Mouse (Mus musculus) heart, embryonic 10.5 days (tissue): Measurements from ENCODE around the gene Bdkrb2. TPM values are rescaled to one million over a fixed set of nuclear protein-coding genes. Genes with fewer than 3 reads are reported as not detected.

Experiments used
- DNase-seq: peaks from one replicate; pipeline ENCODE4 v3.0.0-alpha.2; 2017; ENCODE audit warnings: low spot score
- H3K27ac ChIP-seq: fragments of 300-500 bp; sonication (generic); 2 replicates; pipeline ENCODE4 v1.5.1; 2016; ENCODE audit warnings: mild to moderate bottlenecking
- H3K27me3 ChIP-seq: fragments of 300-500 bp; sonication (generic); 2 replicates; pipeline ENCODE4 v1.6.1; 2016; ENCODE audit warnings: mild to moderate bottlenecking; ENCODE audit not compliant: poor library complexity, insufficient read depth, severe bottlenecking
- H3K36me3 ChIP-seq: fragments of 300-500 bp; sonication (generic); 2 replicates; pipeline ENCODE4 v1.6.1; 2016; ENCODE audit warnings: mild to moderate bottlenecking, moderate library complexity
- H3K4me1 ChIP-seq: fragments of 300-500 bp; sonication (generic); 2 replicates; pipeline ENCODE4 v1.6.1; 2016; ENCODE audit warnings: mild to moderate bottlenecking
- H3K4me3 ChIP-seq: fragments of 300-500 bp; sonication (generic); 2 replicates; pipeline ENCODE4 v1.5.1; 2016; ENCODE audit warnings: mild to moderate bottlenecking, moderate library complexity
- H3K9me3 ChIP-seq: fragments of 300-500 bp; sonication (generic); 2 replicates; pipeline ENCODE4 v1.6.1; 2016; ENCODE audit warnings: mild to moderate bottlenecking, moderate library complexity
- WGBS: fragments of 180-500 bp; shearing (Covaris S2); methylation state at CpG from one replicate; pipeline ENCODE4 v1.1.7; 2016; 5-methylcytosine and 5-hydroxymethylcytosine counted together
- polyA plus RNA-seq: library from polyadenylated mRNA; unstranded; fragments of >200 nt; fragmentation: Nextera tagmentation; extraction: Ambion mirVana; gene quantifications from 2 replicates; pipeline ENCODE4 v1.2.1, GENCODE M21; 2016

Gene Bdkrb2
- polyA plus RNA-seq, 1 experiment from 2014 or later, result 1.4 TPM

DNA sequence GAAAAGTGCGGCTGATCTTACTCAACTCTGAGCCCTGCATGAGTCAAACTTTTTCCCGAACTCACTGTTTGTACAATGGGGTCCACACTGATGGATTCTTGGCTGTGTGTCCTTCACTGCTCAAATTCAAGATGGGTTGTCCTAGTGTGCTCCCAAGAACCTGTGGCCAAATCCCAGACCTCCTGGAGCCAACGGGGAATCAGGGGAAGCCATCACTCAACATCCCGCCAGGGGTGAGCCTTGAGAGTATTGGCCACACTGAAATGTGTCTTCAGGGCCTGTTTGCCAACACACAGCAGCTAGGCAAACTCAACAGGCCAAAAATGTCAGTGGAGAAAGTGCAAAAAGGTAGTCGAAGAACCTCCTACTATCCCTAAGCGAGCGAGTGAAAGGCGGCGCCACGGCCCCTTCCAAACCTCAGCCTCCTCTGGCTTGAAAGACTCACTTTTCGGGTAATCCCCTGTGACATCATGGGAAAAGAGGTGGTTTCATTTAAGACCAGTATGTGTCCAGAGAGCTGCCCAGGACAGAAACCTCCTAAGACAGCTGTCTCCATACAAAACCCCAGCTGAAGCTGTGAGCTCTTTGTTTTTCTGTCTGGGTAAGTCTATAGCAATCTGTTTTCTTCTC, 39.7 kb downstream of the Bdkrb2 start, which contains the start of gene Bdkrb1:
Bdkrb1 (plus strand) TSS at position 505 of the 630 bp plus-strand sequence.
- Histone ChIP-seq H3K4me3 (no peak within 1 kb of the TSS), H3K27me3 (no peaks in the 10 kb centered on the region), H3K4me1 (peaks cover 31% of the 10 kb centered on the region; the same call in 1 of the 2 replicates), H3K27ac (no peak within 1 kb of the TSS), H3K36me3 (no peaks in the 10 kb centered on the region), H3K9me3 (no peaks in the 10 kb centered on the region)
- WGBS, result 75% methylated on average over 11 of the region's 11 CpGs
- DNase-seq, result no peak

DNA sequence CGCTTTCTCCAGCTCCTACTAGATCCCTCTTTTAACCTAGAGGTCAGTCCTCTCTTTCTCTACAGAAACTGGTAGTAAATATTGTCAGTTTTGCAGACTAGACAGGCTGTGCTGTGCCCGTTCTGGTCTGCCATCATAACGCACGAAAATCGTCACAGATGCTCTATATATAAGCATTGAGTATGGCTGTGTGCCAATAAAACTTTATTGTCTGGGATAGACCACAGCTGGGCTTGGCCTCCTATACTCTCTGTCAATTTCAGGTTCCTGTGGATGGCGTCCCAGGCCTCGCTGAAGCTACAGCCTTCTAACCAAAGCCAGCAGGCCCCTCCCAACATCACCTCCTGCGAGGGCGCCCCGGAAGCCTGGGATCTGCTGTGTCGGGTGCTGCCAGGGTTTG, 40.9 kb downstream of the Bdkrb2 start:
- H3K4me3 ChIP-seq, result no peak overlapping the region
- H3K9me3 ChIP-seq, result no peaks in the 10 kb centered on the region
- DNase-seq, result no peak
- 90% methylated on average over 11 of the region's 11 CpGs for WGBS
- H3K36me3 ChIP-seq, result no peaks in the 10 kb centered on the region
- no peaks in the 10 kb centered on the region for H3K27me3 ChIP-seq
- H3K4me1 ChIP-seq, result peaks cover 23% of the 10 kb centered on the region; the same call in 1 of the 2 replicates
- no peak overlapping the region for H3K27ac ChIP-seq

DNA sequence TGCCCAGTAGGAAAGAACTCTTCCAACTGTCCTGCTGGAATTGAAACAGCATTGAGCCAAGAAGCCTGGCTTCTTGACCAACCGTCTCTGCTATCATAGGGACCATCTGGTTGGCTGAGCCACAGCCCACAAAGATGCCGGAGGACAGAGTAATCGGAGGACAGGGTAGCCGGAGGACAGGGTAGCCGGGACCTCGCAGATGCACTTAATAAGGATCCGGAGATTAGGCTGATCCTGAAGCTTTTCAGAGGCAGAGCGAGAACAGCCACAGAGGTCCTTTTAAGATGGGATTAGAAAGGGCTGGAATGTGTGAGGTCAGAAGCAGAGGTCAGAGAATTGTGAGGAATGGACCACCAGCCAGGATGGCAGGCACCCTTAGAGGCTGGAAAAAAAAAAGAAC, 42.2 kb downstream of the Bdkrb2 start:
- no peaks in the 10 kb centered on the region for H3K36me3 ChIP-seq

DNA sequence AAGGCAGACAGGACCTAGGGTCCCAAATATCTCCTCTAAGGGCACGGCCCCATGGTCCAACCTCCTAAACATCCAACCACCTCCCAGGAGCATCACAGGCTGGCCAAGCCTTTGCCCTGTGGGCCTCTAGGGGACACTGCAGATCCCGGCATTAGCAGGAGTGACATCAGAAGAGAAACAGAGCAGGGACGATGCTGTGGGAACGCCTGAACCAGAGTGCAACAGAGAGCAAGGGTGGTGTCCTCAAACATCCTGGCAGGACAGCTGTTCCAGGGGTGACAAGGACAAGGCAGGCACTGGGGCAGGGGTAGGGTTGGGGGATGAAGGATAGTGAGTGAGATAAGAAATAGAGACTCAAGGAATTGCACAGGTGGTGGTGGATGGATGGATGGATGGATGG, 43.9 kb downstream of the Bdkrb2 start:
- H3K27me3 ChIP-seq, result no peaks in the 10 kb centered on the region
- no peak overlapping the region for H3K27ac ChIP-seq
- no peaks in the 10 kb centered on the region for H3K9me3 ChIP-seq
- WGBS, result 77% methylated on average over 4 of the region's 4 CpGs
- DNase-seq, result no peak
- H3K4me3 ChIP-seq, result no peak overlapping the region
- peaks cover 7% of the 10 kb centered on the region; the same call in 1 of the 2 replicates for H3K4me1 ChIP-seq
- no peaks in the 10 kb centered on the region for H3K36me3 ChIP-seq

More for the DNA sequence above, 42.2 kb downstream of the Bdkrb2 start:
- Histone ChIP-seq H3K9me3 (no peaks in the 10 kb centered on the region), H3K27me3 (no peaks in the 10 kb centered on the region), H3K4me3 (no peak overlapping the region), H3K27ac (no peak overlapping the region), H3K4me1 (peaks cover 14% of the 10 kb centered on the region; the same call in 1 of the 2 replicates)
- 31% methylated on average over 8 of the region's 8 CpGs for WGBS
- no peak for DNase-seq

DNA sequence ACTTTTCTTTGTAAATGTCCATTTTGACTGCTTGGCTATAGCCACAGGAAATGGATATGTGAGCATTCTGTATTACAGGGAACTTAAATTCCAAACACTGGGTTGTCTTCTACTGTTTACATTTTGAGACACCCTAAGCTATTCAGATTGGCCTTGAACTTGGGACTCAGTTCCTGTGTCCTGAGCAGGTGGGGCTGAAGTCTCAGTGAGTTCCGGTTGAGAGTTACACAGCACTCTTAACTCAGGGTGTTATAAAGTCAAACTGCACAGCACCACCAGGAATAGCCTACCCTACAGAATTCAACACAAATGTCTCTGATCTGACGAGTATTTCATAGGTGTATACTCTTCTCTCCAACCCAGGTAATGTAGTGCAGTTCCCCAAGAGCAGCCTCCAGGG, 48.0 kb downstream of the Bdkrb2 start:
- no peaks in the 10 kb centered on the region for H3K9me3 ChIP-seq
- peaks cover 13% of the 10 kb centered on the region for H3K4me1 ChIP-seq
- 83% methylated on average over 2 of the region's 2 CpGs for WGBS
- no peak for DNase-seq
- H3K27me3 ChIP-seq, result no peaks in the 10 kb centered on the region
- no peak overlapping the region for H3K4me3 ChIP-seq
- H3K36me3 ChIP-seq, result peaks cover 7% of the 10 kb centered on the region
- no peak overlapping the region for H3K27ac ChIP-seq

DNA sequence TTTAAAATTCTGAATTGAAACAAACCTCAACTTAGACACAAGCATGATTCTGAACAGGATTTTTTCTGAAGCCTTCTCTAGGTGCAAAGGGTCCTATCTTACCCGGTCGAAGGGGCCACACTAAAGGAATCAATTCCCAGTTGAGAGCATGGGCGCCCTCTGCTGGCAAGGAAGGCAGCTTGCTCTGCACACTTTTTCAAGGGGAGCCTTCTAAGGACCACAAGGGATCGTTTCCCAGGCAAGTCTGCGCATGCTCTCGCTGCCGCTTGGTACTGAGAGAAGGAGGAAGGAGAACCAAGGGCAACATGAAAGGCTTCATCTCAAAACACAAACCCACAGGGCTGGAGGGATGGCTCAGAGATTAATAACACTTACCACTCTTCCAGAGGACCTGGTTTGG, 48.7 kb downstream of the Bdkrb2 start:
- Histone ChIP-seq H3K27ac (no peak overlapping the region; the same call in 1 of the 2 replicates), H3K9me3 (no peaks in the 10 kb centered on the region), H3K27me3 (no peaks in the 10 kb centered on the region), H3K4me3 (no peak overlapping the region), H3K36me3 (peaks cover 14% of the 10 kb centered on the region), H3K4me1 (peaks cover 13% of the 10 kb centered on the region)
- peak; percentile 88 for DNase-seq
- WGBS, result 24% methylated on average over 7 of the region's 7 CpGs

DNA sequence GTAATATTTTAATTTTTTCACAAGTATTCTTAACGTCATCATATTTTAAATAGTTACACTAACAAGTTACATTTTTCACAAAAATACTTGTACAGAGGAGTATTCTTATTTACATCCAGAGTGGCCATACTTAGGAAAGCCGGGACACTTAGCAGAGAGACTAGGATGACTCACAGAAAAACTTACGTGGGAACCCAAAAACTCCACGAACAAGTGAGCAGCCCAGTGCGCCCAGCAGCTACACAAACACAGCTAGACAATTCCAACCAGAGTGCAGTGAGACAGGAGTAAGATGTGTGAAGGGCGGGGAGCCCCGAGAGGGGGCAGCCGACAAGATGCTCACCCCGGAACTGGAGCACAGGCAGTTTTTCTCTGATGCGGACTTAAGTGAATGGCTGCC, 50.5 kb downstream of the Bdkrb2 start:
- 88% methylated on average over 10 of the region's 10 CpGs for WGBS
- Histone ChIP-seq H3K27ac (no peak overlapping the region), H3K4me1 (peaks cover 13% of the 10 kb centered on the region), H3K36me3 (peaks cover 32% of the 10 kb centered on the region), H3K27me3 (no peaks in the 10 kb centered on the region), H3K4me3 (no peak overlapping the region), H3K9me3 (no peaks in the 10 kb centered on the region)
- DNase-seq, result no peak

DNA sequence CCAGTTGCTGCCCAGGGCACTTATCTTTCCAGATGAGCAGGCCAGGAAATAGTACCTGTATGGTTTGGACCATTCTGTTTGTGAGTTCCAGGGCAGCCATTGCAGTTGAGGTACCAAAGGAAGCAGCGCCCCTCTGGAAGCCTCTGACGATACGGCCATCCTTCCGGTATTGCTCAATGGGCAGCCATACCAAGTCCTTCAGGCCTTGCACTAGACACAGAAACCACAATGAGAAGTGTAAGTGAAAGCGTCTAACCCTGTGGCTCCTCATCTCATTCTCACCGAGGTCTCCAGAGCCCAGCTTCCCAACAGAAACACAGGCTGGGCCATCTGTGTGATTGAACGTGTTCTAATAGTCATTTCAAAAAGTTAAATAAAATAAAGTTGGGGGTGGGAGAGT, 59.0 kb downstream of the Bdkrb2 start:
- 93% methylated on average over 7 of the region's 7 CpGs for WGBS

DNA sequence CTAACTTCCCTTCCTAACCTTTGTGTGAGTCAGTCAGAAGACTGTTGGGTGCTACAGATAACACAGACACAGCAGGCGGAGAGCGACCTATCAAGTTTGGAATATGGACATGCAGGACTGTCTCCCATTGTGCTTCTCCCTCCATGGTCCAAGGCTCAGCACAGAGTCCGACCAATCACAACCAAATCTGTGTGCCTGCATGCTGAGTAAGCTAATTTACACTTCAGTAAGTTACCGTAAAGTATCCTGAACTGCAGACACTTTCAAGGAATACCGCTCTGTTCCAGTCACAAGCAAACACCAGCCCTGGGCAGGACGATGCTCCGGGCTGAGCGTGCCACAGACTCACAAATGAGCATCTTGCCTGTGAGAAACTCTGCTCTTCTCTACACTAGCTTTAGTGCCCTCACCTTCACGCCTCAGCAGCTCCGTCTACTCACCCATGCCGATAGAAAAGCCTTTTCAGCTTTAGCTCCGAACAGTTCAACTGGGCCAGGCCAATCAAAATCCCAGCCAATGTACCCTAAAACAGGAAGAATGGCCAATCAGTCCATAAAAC, 60.0 kb downstream of the Bdkrb2 start:
- DNase-seq, result no peak
- 89% methylated on average over 12 of the region's 12 CpGs for WGBS
- Histone ChIP-seq H3K4me1 (no peaks in the 10 kb centered on the region), H3K27me3 (no peaks in the 10 kb centered on the region), H3K27ac (no peak overlapping the region), H3K36me3 (peaks cover 76% of the 10 kb centered on the region), H3K4me3 (no peak overlapping the region), H3K9me3 (no peaks in the 10 kb centered on the region)

More for the DNA sequence above, 59.0 kb downstream of the Bdkrb2 start:
- no peak overlapping the region for H3K27ac ChIP-seq
- peaks cover 78% of the 10 kb centered on the region for H3K36me3 ChIP-seq
- no peaks in the 10 kb centered on the region for H3K4me1 ChIP-seq
- H3K4me3 ChIP-seq, result no peak overlapping the region
- DNase-seq, result no peak
- H3K9me3 ChIP-seq, result no peaks in the 10 kb centered on the region
- H3K27me3 ChIP-seq, result no peaks in the 10 kb centered on the region

DNA sequence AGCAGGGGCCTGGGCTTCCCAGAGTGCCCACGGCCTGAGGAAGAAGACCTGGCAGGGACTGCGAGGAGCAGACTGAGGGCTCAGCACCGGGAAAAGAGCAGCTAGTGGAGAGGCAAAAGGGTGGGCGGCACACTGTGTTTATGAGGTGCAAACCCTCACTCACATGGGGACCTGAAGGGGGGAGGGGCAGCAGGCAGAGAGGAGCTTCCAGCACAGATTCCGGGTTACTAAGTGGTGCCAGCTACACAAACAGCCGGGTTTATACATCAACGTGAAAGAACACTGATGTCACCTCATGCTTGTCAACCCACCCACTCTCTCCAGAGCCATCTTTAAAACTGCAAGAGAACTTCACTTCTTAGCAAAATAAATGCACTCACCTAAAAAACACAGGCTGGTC, 62.8 kb downstream of the Bdkrb2 start:
- DNase-seq, result no peak
- Histone ChIP-seq H3K27ac (no peak overlapping the region), H3K36me3 (peaks cover 66% of the 10 kb centered on the region), H3K4me1 (no peaks in the 10 kb centered on the region), H3K9me3 (no peaks in the 10 kb centered on the region), H3K4me3 (no peak overlapping the region), H3K27me3 (no peaks in the 10 kb centered on the region)
- 73% methylated on average over 7 of the region's 7 CpGs for WGBS

DNA sequence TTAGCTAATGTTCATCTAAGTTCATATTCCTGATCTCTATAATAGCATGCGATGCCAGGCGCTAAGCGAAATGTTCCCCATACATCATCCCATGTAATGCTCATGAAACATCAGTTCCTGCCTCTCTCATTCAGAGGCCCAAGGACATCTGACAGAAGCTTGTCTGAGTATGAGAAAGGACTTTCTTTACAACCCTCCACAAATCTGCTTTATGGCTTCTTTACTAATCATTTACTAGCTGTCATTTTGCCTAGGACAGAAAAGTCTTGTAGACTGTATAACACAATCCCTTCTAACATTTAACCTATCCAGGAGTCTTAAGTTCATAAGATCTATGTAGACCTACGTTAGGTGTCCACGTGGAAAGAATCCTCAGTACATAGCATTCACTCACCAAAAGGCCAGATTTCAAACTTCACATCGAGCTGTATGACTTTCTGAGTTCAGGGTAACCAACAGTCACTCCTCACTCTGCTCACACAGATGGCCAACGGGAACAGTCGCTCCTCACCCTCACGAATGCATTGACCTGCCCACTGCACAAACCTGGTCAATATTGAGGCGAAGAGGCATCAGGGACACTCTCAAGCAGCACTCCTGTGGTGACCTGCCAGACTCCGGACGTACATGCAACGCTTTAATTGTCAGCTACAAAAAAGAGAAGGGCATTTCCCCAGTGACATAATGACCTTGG, 71.5 kb downstream of the Bdkrb2 start:
- WGBS, result 94% methylated on average over 13 of the region's 13 CpGs
- Histone ChIP-seq H3K4me3 (no peak overlapping the region), H3K36me3 (peaks cover 85% of the 10 kb centered on the region), H3K9me3 (no peaks in the 10 kb centered on the region), H3K27ac (no peak overlapping the region), H3K27me3 (no peaks in the 10 kb centered on the region), H3K4me1 (no peaks in the 10 kb centered on the region; the same call in 1 of the 2 replicates)
- DNase-seq, result no peak

DNA sequence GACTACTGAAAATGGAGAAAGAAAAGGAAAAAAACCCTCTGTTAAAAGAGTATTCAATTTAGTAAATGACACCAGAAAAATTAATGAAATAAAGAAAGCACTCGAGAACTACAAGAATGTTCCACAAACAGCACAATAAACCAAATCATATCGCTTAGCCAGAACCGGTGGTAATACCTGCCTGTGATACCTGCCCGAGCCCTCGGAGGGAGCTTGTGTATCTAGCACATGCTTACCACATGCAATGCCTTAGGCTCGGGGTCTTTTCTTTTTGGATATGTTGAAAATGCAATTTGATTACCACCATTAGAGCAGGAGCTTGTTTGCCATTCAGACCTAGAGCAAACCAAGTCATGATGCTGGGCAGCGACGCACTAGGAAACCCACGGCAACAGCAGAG, 73.5 kb downstream of the Bdkrb2 start:
- Histone ChIP-seq H3K27me3 (no peaks in the 10 kb centered on the region), H3K9me3 (no peaks in the 10 kb centered on the region), H3K27ac (no peak overlapping the region), H3K4me3 (no peak overlapping the region), H3K4me1 (no peaks in the 10 kb centered on the region; the same call in 1 of the 2 replicates), H3K36me3 (peaks cover 97% of the 10 kb centered on the region)
- 93% methylated on average over 9 of the region's 9 CpGs for WGBS
- no peak for DNase-seq

DNA sequence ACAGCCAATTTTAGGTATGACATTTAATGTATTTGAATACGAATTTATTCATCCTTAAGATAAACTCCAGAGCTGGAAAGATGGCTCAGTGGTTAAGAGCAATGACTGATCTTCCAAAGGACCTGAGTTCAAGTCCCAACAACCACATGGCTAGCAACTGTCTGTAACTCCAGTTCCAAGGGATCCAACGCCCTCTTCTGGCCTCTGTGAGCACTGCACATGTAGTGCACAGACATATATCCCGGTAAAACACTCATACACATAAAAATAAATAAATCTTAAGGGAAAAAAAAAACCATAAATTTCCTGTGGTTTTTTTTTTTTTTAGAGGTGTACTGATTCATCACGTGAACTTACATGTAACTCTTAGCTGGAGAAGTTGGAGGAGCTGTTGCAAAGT, 74.5 kb downstream of the Bdkrb2 start:
- no peak overlapping the region for H3K27ac ChIP-seq
- no peak overlapping the region for H3K4me3 ChIP-seq
- no peaks in the 10 kb centered on the region for H3K27me3 ChIP-seq
- 78% methylated on average over 4 of the region's 4 CpGs for WGBS
- H3K4me1 ChIP-seq, result no peaks in the 10 kb centered on the region; the same call in 1 of the 2 replicates
- no peak for DNase-seq
- peaks cover 99% of the 10 kb centered on the region for H3K36me3 ChIP-seq
- H3K9me3 ChIP-seq, result no peaks in the 10 kb centered on the region
